Comparison of ENCODE assay signal across 9 mouse cellular contexts in the genomic region with DNA sequence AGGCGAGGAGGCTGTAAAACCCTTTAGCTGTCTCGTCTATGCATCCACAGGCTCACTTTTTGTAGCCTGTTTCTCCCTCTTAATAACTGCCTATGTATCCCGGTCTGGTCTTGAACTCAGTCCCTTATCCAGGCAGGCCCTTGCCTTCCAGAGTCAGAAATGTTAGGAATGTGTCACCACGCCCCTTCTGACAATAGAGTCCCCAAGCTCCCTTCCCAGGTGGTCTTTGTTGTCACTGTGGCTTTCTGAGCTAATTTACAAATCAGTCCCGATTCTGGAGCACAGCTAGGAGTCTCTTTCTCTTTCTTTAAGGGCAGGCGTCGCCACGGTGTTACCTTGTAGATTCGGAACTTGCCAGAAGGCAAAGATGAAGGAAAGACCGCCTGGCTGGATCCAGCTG. TPM values are rescaled to one million over a fixed set of nuclear protein-coding genes. Genes with fewer than 3 reads are reported as not detected.
DNase-seq lines count a peak whose midpoint lies in the region; ATAC-seq and TF ChIP-seq lines count a peak whose summit lies in the region.
"Had no signal": no experiment of that assay in that cellular context is flagged by ENCODE, and none has a peak within 500 bp of the region (broad histone marks: within the 10 kb centered on the region; RNA-seq: fewer than 3 reads in every experiment).

No protein-coding gene starts in this region.

- DNase-seq in liver, embryonic 11.5 days (ENCODE audit: low spot score), result no peak
- DNase-seq in liver, result no peak
- no peak for DNase-seq in limb, embryonic 10.5 days (ENCODE audit: low spot score)
- no peak for DNase-seq in cerebellum, adult 9-11 months
- DNase-seq in urinary bladder, postnatal 36 days (ENCODE audit: low spot score in 2 of 2), result no peak
- DNase-seq in right cerebral cortex, postnatal 4 days, result no peak
- DNase-seq: heart, postnatal 4 days had no signal

- peak overlapping the region; percentile 79 for H3K4me2 ChIP-seq in liver, embryonic 11.5 days
- H3K4me2 ChIP-seq in embryonic facial prominence, embryonic 13.5 days, result peak overlapping the region; percentile 80

- H3K36me3 ChIP-seq in liver, embryonic 11.5 days (ENCODE audit: control insufficient read depth, insufficient read depth, low read length), result no peaks in the 10 kb centered on the region
- H3K36me3 ChIP-seq in embryonic facial prominence, embryonic 13.5 days, result no peaks in the 10 kb centered on the region
- H3K36me3 ChIP-seq in limb, embryonic 10.5 days, result no peaks in the 10 kb centered on the region

- no peak for TF ChIP-seq POLR2A in olfactory bulb, adult 2 months (IDR thresholded peaks at IDR 0.05; ENCODE audit: insufficient read depth, low read depth, low read length)

- H3K4me1 ChIP-seq in liver, embryonic 11.5 days (replicated peaks; ENCODE audit: control insufficient read depth, insufficient read depth, low read length), result peaks cover 8% of the 10 kb centered on the region; the same call in 1 of the 2 replicates
- peaks cover 14% of the 10 kb centered on the region for H3K4me1 ChIP-seq in embryonic facial prominence, embryonic 13.5 days
- H3K4me1 ChIP-seq in limb, embryonic 10.5 days, result peaks cover 15% of the 10 kb centered on the region
- peaks cover 11% of the 10 kb centered on the region for H3K4me1 ChIP-seq in olfactory bulb, adult 2 months (ENCODE audit: control insufficient read depth, insufficient read depth, low read length)

- H3K9ac ChIP-seq in liver, embryonic 11.5 days (ENCODE audit: low read depth, low read length), result no peak overlapping the region
- H3K9ac ChIP-seq in embryonic facial prominence, embryonic 13.5 days, result peak overlapping the region; percentile 78

- H3K27me3 ChIP-seq in liver, embryonic 11.5 days (replicated peaks; ENCODE audit: control insufficient read depth, insufficient read depth, low read length), result no peaks in the 10 kb centered on the region
- H3K27me3 ChIP-seq in embryonic facial prominence, embryonic 13.5 days, result peaks cover 8% of the 10 kb centered on the region
- 0 out of 2 replicates have a peak, but pooled peaks cover 4% of the 10 kb centered on the region for H3K27me3 ChIP-seq in limb, embryonic 10.5 days (ENCODE audit: low read depth, poor library complexity, severe bottlenecking)

- TF ChIP-seq CTCF in olfactory bulb, adult 2 months (IDR thresholded peaks at IDR 0.05; ENCODE audit: insufficient read depth, low read depth, low read length), result no peak

- H3K9me3 ChIP-seq in liver, embryonic 11.5 days (ENCODE audit: control insufficient read depth, low read length), result no peaks in the 10 kb centered on the region
- H3K9me3 ChIP-seq in embryonic facial prominence, embryonic 13.5 days, result no peaks in the 10 kb centered on the region
- no peaks in the 10 kb centered on the region for H3K9me3 ChIP-seq in limb, embryonic 10.5 days (replicated peaks)

- ATAC-seq in liver, embryonic 11.5 days (replicated peaks; ENCODE audit: low FRiP score), result no peak
- no peak for ATAC-seq in embryonic facial prominence, embryonic 13.5 days (ENCODE audit: insufficient number of reproducible peaks, insufficient read depth, low FRiP score, low TSS enrichment, low read depth)

- H3K27ac ChIP-seq in liver, embryonic 11.5 days (ENCODE audit: low read depth, low read length), result no peak overlapping the region
- no peak overlapping the region for H3K27ac ChIP-seq in embryonic facial prominence, embryonic 13.5 days
- peak overlapping the region; percentile 86 for H3K27ac ChIP-seq in limb, embryonic 10.5 days
- no peak overlapping the region for H3K27ac ChIP-seq in olfactory bulb, adult 2 months (ENCODE audit: insufficient read depth, low read depth, low read length)

- 26% methylated on average over 10 of the region's 10 CpGs for WGBS in liver, embryonic 11.5 days
- 5% methylated on average over 10 of the region's 10 CpGs for WGBS in embryonic facial prominence, embryonic 13.5 days
- WGBS in limb, embryonic 10.5 days, result 7% methylated on average over 10 of the region's 10 CpGs
- 17% methylated on average over 10 of the region's 10 CpGs for WGBS in olfactory bulb, adult 2 months

- H3K4me3 ChIP-seq in liver, embryonic 11.5 days (ENCODE audit: low read depth, low read length), result peak overlapping the region; percentile 61
- peak overlapping the region; percentile 64 for H3K4me3 ChIP-seq in embryonic facial prominence, embryonic 13.5 days
- H3K4me3 ChIP-seq in limb, embryonic 10.5 days, result peak overlapping the region; percentile 73
- H3K4me3 ChIP-seq in olfactory bulb, adult 2 months (ENCODE audit: insufficient read depth, low read depth, low read length), result peak overlapping the region; percentile 86

RNA-seq across cellular contexts. Expression of a gene that starts 8.7 kb away (rescaled TPM):
- 0.35 and 0.40 TPM in 2 replicates for polyA plus RNA-seq in liver, embryonic 11.5 days (2014; fragmentation: Nextera tagmentation; extraction: Ambion mirVana)
- 4.1 and 4.9 TPM in 2 replicates for polyA plus RNA-seq in embryonic facial prominence, embryonic 13.5 days (2015; fragmentation: Nextera tagmentation; extraction: Ambion mirVana)
- polyA plus RNA-seq in limb, embryonic 10.5 days (2016; fragmentation: Nextera tagmentation; extraction: Ambion mirVana), result 1.1 and 1.9 TPM in 2 replicates
- not detected in 2 replicates for polyA plus RNA-seq in olfactory bulb, adult 2 months (2012; ENCODE audit: insufficient read depth, insufficient read length, low replicate concordance, missing spikeins)

RNA-seq across cellular contexts. Expression of a gene that starts 10.4 kb away (rescaled TPM):
- polyA plus RNA-seq in liver, embryonic 11.5 days (2014; fragmentation: Nextera tagmentation; extraction: Ambion mirVana), result 0.83 and 0.93 TPM in 2 replicates
- 0.19 and 1.4 TPM in 2 replicates for polyA plus RNA-seq in embryonic facial prominence, embryonic 13.5 days (2015; fragmentation: Nextera tagmentation; extraction: Ambion mirVana)
- polyA plus RNA-seq in limb, embryonic 10.5 days (2016; fragmentation: Nextera tagmentation; extraction: Ambion mirVana), result 0.50 and 0.68 TPM in 2 replicates
- not detected in 2 replicates for polyA plus RNA-seq in olfactory bulb, adult 2 months (2012; ENCODE audit: insufficient read depth, insufficient read length, low replicate concordance, missing spikeins)

RNA-seq across cellular contexts. Expression of a gene that starts 53.6 kb away (rescaled TPM):
- 0.25 and 0.52 TPM in 2 replicates for polyA plus RNA-seq in liver, embryonic 11.5 days (2014; fragmentation: Nextera tagmentation; extraction: Ambion mirVana)
- 1.5 and 1.6 TPM in 2 replicates for polyA plus RNA-seq in embryonic facial prominence, embryonic 13.5 days (2015; fragmentation: Nextera tagmentation; extraction: Ambion mirVana)
- polyA plus RNA-seq in limb, embryonic 10.5 days (2016; fragmentation: Nextera tagmentation; extraction: Ambion mirVana), result 0.06 and 0.21 TPM in 2 replicates
- polyA plus RNA-seq in olfactory bulb, adult 2 months (2012; ENCODE audit: insufficient read depth, insufficient read length, low replicate concordance, missing spikeins), result not detected in 2 replicates
